Mouse (Mus musculus) erythroblast, embryonic 14.5 days (primary cell): ENCODE results near the gene Zfp458. TPM values are rescaled to one million over a fixed set of nuclear protein-coding genes. Genes with fewer than 3 reads are reported as not detected.
A peak's percentile ranks its signal among the peaks of the same experiment; 100 is the strongest.
"Not testable (repeated sequence)": the region's sequence is repeated elsewhere in the genome, so short reads cannot be mapped to it uniquely, and the experiment has no call there.

Experiments used
- H3K27me3 ChIP-seq: 2 replicates; pipeline ENCODE4 v1.6.1; 2012; ENCODE audit warnings: inconsistent platforms; ENCODE audit not compliant: control insufficient read depth
- H3K36me3 ChIP-seq: 2 replicates; pipeline ENCODE4 v1.6.1; 2012; ENCODE audit warnings: mild to moderate bottlenecking, inconsistent platforms; ENCODE audit not compliant: control insufficient read depth
- H3K4me1 ChIP-seq: 2 replicates; pipeline ENCODE4 v1.6.1; 2012; ENCODE audit warnings: inconsistent platforms; ENCODE audit not compliant: control insufficient read depth
- H3K4me3 ChIP-seq: replicated peaks from 2 replicates; pipeline ENCODE3; 2012; ENCODE audit warnings: moderate library complexity, mild to moderate bottlenecking, inconsistent platforms
- H3K9me3 ChIP-seq: 2 replicates; pipeline ENCODE4 v1.6.1; 2012; ENCODE audit warnings: low read length, inconsistent platforms, mixed read lengths; ENCODE audit not compliant: control insufficient read depth
- GATA1 ChIP-seq: IDR thresholded peaks from 2 replicates; pipeline ENCODE4 v1.6.1; 2012; ENCODE audit warnings: low read length, inconsistent platforms, mixed read lengths
- TAL1 ChIP-seq: IDR thresholded peaks from 3 replicates; pipeline ENCODE4 v1.6.1; 2012; ENCODE audit warnings: low read length, inconsistent platforms, mixed read lengths
- polyA plus RNA-seq: library from polyadenylated mRNA; stranded (reverse); fragments of >175 nt; gene quantifications from 2 replicates; pipeline ENCODE4 v1.2.3, GENCODE M21; 2012

The Zfp458 gene
- not detected in 2 replicates for polyA plus RNA-seq

- H3K27me3 ChIP-seq = no peaks in the 10 kb centered on the region
- TF ChIP-seq GATA1 = no peak
- TF ChIP-seq TAL1 = no peak
- H3K4me1 ChIP-seq = no peaks in the 10 kb centered on the region
- no peak within 1 kb of the TSS for H3K4me3 ChIP-seq
- H3K9me3 ChIP-seq = no peaks in the 10 kb centered on the region
- H3K36me3 ChIP-seq = no peaks in the 10 kb centered on the region
Measured at GRCm38 (mm10) chr13:67278314-67278713, at the start of gene Zfp458. TSS of gene Zfp458 (minus strand) at chr13:67278466.

GRCm38 (mm10) chr13:67306718-67307117 lies 28.5 kb upstream of the Zfp458 start:
- no peak for TF ChIP-seq GATA1
- no peak for TF ChIP-seq TAL1
- peaks cover under 1% of the 10 kb centered on the region; the same call in 1 of the 2 replicates for H3K9me3 ChIP-seq
- H3K4me1 ChIP-seq = peaks cover 15% of the 10 kb centered on the region
- no peaks in the 10 kb centered on the region for H3K27me3 ChIP-seq
- H3K4me3 ChIP-seq = peak overlapping the region; percentile 84
- no peaks in the 10 kb centered on the region for H3K36me3 ChIP-seq

DNA sequence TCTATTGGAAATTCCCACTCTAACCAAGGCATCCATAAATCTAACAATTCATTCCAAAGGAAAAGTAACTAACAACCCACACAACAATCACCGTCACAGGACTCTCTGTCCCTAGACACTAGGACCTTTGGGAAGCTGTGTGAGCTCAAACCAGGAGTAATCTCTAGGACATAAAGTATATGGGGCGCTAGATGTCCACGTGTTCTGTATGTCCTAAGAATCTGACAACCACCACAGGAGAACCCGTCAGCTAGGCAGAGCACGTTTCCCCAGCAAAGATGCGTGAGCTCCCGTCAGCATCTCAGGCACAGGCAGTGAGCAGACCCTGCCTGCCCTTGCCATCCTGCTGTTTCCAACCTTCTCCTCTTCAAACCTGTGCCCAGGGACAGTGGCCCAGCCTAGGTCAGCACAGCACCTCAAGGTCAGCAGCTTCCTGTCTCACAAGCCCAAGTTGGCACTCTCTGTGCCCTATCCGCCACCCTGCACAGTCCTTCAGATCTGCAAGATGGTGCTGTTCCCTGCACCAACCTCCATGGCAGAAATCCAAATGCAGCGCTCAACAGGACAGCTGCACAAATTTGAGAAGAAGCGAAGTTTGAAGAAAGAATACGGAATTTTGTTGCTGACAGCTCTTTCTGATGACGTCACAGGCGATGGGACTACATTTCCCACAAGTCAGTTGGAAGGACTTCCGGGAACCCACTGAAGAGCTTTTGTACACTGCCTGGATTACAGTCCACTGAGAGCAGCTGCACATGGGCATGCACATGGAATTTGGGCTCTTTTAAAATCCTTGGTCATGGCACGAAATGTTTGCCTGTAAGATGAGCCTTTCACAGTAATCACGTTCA lies 27.8 kb upstream of the Zfp458 start, which contains the start of gene Zfp457:
Gene Zfp457 (minus strand): TSS at position 664 of the 851 bp plus-strand sequence.
- H3K4me1 ChIP-seq = peaks cover 15% of the 10 kb centered on the region
- no peaks in the 10 kb centered on the region for H3K27me3 ChIP-seq
- no peaks in the 10 kb centered on the region for H3K9me3 ChIP-seq
- TF ChIP-seq GATA1 (no peak), TAL1 (no peak)
- no peaks in the 10 kb centered on the region for H3K36me3 ChIP-seq
- H3K4me3 ChIP-seq = peak within 1 kb of the TSS; percentile 84

DNA sequence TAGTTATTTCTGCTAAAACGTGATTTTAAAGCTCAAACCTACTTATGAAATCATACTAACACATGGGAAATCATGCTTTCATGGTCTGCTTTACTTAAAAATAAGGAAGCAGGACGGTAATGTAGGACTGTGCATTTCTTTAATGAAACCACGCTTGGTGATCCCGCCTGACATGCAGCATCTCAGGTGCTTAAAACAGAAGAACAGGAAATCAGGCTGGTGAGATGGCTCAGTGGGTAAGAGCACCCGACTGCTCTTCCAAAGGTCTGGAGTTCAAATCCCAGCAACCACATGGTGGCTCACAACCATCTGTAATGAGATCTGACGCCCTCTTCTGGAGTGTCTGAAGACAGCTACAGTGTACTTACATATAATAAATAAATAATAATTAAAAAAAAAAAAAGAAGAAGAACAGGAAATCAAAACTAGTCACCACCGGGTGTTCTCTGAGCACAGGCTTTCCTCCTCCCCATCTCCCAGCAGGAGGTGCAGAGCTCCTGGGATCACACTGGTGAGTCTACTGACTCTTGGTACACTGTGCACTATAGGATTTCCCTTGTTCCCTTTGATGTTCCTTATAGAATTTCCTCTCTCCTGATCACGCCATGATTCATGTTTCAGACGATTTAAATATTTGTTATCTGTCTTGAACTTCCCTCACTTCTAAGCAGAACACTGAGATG lies 8.7 kb downstream of the Zfp458 start:
- not testable (repeated sequence) for H3K9me3 ChIP-seq, H3K36me3 ChIP-seq, H3K27me3 ChIP-seq
- Histone ChIP-seq H3K4me3 (peak overlapping the region; percentile 75), H3K4me1 (peaks cover 11% of the 10 kb centered on the region)

DNA sequence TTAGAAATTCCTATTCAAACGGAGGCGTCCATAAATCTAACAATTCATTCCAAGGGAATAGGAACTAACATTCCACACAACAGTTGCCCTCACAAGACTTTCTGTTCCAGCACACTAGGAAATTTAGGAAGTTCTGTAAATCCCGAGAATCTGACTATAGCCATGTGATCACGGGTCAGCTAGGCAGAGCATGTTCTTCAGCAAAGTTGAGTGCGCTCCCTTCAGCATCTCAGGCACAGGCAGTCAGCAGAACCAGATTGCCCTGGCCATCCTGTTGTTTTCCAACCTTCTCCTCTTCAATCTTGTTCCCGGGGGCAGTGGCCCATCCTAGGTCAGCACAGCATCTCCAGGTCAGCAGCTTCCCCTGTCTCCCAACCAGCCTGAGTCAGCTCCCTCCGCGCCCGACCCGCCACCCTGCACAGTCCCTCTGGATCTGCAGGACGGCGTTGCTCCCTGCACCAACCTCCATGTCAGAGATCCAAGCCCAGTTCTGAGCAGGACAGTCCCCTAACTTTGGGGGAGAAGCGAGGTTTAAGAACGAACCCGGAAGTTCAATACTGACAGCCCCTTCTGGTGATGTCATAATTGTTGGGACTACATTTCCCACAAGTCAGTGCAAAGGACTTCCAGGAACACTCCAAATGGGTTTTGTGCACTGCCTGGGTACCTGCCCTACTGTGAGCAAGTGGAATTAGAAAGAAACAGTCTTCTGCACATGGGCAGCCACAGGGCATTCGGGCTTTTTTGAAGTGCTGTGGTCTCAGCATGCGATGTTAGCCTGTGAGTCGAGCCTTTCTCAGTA lies 9.5 kb downstream of the Zfp458 start:
- Histone ChIP-seq H3K27me3 (no peaks in the 10 kb centered on the region), H3K9me3 (peaks cover 6% of the 10 kb centered on the region), H3K4me3 (peak overlapping the region; percentile 75), H3K4me1 (peaks cover 11% of the 10 kb centered on the region), H3K36me3 (no peaks in the 10 kb centered on the region)
- TF ChIP-seq TAL1 = no peak

DNA sequence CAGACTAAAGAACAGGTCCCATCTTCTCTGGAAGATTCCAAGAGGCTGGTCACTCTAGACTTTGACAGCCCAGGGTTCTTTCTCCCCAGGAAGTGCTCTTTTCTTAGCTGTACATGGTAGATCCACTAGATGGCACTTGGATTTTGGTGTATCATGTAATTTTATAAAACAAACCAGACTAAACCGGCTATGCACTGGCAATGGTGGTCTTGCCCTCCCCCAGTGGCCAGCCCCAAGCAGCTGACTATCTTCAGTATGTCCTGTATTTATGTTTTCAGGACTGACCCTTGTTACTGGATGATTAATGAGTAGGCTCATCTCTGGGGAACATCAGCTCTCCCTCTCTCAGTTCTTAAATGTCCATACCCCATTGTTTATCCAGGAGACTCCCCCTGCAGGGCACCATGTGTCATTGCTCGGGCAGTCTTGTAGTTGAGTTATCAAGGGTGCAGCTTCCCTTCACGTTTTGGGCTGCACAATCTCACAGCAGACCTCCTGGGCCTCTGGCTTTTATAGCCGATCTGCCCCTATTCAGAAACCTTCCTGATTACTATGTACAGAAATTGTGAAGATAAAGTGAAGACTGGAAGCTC lies 64.2 kb downstream of the Zfp458 start:
- Histone ChIP-seq H3K4me3 (no peak overlapping the region), H3K36me3 (no peaks in the 10 kb centered on the region), H3K27me3 (no peaks in the 10 kb centered on the region), H3K4me1 (no peaks in the 10 kb centered on the region), H3K9me3 (peaks cover 7% of the 10 kb centered on the region)
- TF ChIP-seq TAL1 (no peak), GATA1 (no peak)

Other genes starting within 250 kb of the Zfp458 start
- 0.01 TPM in 1 of 2 replicates, not detected in the other for gene Zfp712, start 217.3 kb downstream of the Zfp458 start, polyA plus RNA-seq
- not detected in 2 replicates for gene Zfp708, start 180.5 kb downstream of the Zfp458 start, polyA plus RNA-seq
- 0.04 TPM in 1 of 2 replicates, not detected in the other for gene Gm28557, start 169.9 kb downstream of the Zfp458 start, polyA plus RNA-seq
- gene Rslcan18, start 162.2 kb downstream of the Zfp458 start, polyA plus RNA-seq = not detected in 2 replicates
- gene Zfp759, start 156.8 kb downstream of the Zfp458 start, polyA plus RNA-seq = not detected in 2 replicates
- gene Rsl1, start 105.3 kb downstream of the Zfp458 start, polyA plus RNA-seq = not detected in 2 replicates
- 0.02 TPM in 1 of 2 replicates, not detected in the other for gene Zfp455, start 84.0 kb downstream of the Zfp458 start, polyA plus RNA-seq
- not detected in 2 replicates for gene Zfp457, start 28.0 kb upstream of the Zfp458 start, polyA plus RNA-seq
- 0.02 TPM in 1 of 2 replicates, not detected in the other for gene Zfp595, start 54.1 kb upstream of the Zfp458 start, polyA plus RNA-seq
- gene Gm28044, start 82.1 kb upstream of the Zfp458 start, polyA plus RNA-seq = not detected in 2 replicates
- 0.01 TPM in 1 of 2 replicates, not detected in the other for gene Zfp953, start 82.1 kb upstream of the Zfp458 start, polyA plus RNA-seq
- not detected in 2 replicates for gene Gm28041, start 97.3 kb upstream of the Zfp458 start, polyA plus RNA-seq
- not detected in 2 replicates for gene Zfp456, start 97.3 kb upstream of the Zfp458 start, polyA plus RNA-seq
- gene Zfp429, start 121.4 kb upstream of the Zfp458 start, polyA plus RNA-seq = 0.02 and 0.12 TPM in 2 replicates
- not detected in 2 replicates for gene Zfp459, start 143.0 kb upstream of the Zfp458 start, polyA plus RNA-seq
- 0.03 and 0.07 TPM in 2 replicates for gene Zfp874a, start 173.2 kb upstream of the Zfp458 start, polyA plus RNA-seq
- gene Zfp874b, start 205.8 kb upstream of the Zfp458 start, polyA plus RNA-seq = 0.10 and 0.19 TPM in 2 replicates
- 0.02 TPM in 1 of 2 replicates, not detected in the other for gene Zfp58, start 222.1 kb upstream of the Zfp458 start, polyA plus RNA-seq
- gene Gm26965, start 247.7 kb upstream of the Zfp458 start, polyA plus RNA-seq = not detected in 2 replicates
- gene Zfp87, start 247.7 kb upstream of the Zfp458 start, polyA plus RNA-seq = 0.03 and 0.27 TPM in 2 replicates